Mouse (Mus musculus): ENCODE measurements around the gene Tes3-ps.

GRCm38 (mm10) chr13:49480551-49480950, 12.6 kb upstream of the Tes3-ps start:
- TF ChIP-seq POLR2A (IDR thresholded peaks at IDR 0.05; ENCODE audit: control insufficient read depth, extremely low read depth, insufficient read depth, low read length, poor library complexity) (no peak), CTCF (IDR thresholded peaks at IDR 0.05; ENCODE audit: borderline replicate concordance, control insufficient read depth, extremely low read depth, insufficient read depth, low read length, poor library complexity) (no peak)

Data from thymus, adult 2 months (tissue).